ENCODE assay signal across 15 mouse cellular contexts in the genomic region with DNA sequence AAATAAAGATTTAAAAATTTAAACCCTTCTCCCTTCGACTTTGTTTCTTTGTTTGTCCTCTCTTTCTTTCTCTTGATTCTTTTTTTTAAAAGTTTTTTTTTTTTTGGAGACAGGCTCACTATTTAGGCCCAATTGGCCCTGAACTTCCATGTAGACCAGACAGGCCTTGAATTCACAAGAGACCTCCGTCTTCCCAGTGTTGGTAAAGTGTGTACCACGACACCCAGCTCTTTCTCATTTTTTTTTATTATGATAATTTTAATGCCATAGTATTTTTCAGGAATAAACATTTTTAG. TPM values are rescaled to one million over a fixed set of nuclear protein-coding genes. Genes with fewer than 3 reads are reported as not detected.
DNase-seq lines count a peak whose midpoint lies in the region; ATAC-seq and TF ChIP-seq lines count a peak whose summit lies in the region.
"Had no signal": no experiment of that assay in that cellular context is flagged by ENCODE, and none has a peak within 500 bp of the region (broad histone marks: within the 10 kb centered on the region; RNA-seq: fewer than 3 reads in every experiment).

No protein-coding gene starts in this region.

- no peak overlapping the region for H3K4me3 ChIP-seq in heart, embryonic 16.5 days (ENCODE audit: low read length)
- no peak overlapping the region for H3K4me3 ChIP-seq in liver, embryonic 11.5 days (ENCODE audit: low read depth, low read length)
- no peak overlapping the region for H3K4me3 ChIP-seq in liver, embryonic 12.5 days
- peak overlapping the region; percentile 50 to 65 (median 53) for H3K4me3 ChIP-seq in CH12.LX (replicated peaks in 1 of 3; ENCODE audit: low read depth in 2 of 3, low read length in 2 of 3, poor library complexity in 1 of 3)
- peak overlapping the region in 1 of 2 experiments; percentile 20; a peak in 1 of 4 replicates for H3K4me3 ChIP-seq in ES-E14 (ENCODE audit: insufficient read depth in 1 of 2, low read depth in 1 of 2, low read length in 2 of 2, poor library complexity in 1 of 2, severe bottlenecking in 1 of 2)
- H3K4me3 ChIP-seq: megakaryocyte, embryonic 14.5 days had no signal

- in situ Hi-C loops in CH12.LX (cut with MboI; ENCODE audit: low pct_ligation_motif_present, low pct_unique_long_range_greater_than_20kb, low sequenced_read_pairs) (no loop called here), ES-E14 (cut with MboI; ENCODE audit: low sequenced_read_pairs in 2 of 2, unreplicated experiment in 2 of 2) (no loop called here)

- TF ChIP-seq POLR2A in CH12.LX (IDR thresholded peaks at IDR 0.05; ENCODE audit: low read depth, low read length) = no peak

- ATAC-seq in heart, embryonic 16.5 days (replicated peaks; ENCODE audit: extremely low read depth, insufficient read depth, low FRiP score) = no peak
- no peak for ATAC-seq in liver, embryonic 11.5 days (replicated peaks; ENCODE audit: low FRiP score)
- ATAC-seq in liver, embryonic 12.5 days = no peak

- H3K79me2 ChIP-seq in CH12.LX (replicated peaks; ENCODE audit: control insufficient read depth, extremely low read depth, insufficient read depth, poor library complexity, severe bottlenecking) = no peaks in the 10 kb centered on the region

- H3K36me3 ChIP-seq in heart, embryonic 16.5 days (ENCODE audit: control insufficient read depth, insufficient read depth) = no peaks in the 10 kb centered on the region
- H3K36me3 ChIP-seq in liver, embryonic 11.5 days (ENCODE audit: control insufficient read depth, insufficient read depth, low read length) = no peaks in the 10 kb centered on the region
- H3K36me3 ChIP-seq in liver, embryonic 12.5 days = no peaks in the 10 kb centered on the region
- H3K36me3 ChIP-seq in CH12.LX (replicated peaks in 1 of 2; ENCODE audit: control insufficient read depth in 1 of 2, insufficient read depth in 1 of 2, low read length in 1 of 2) (no peaks in the 10 kb centered on the region), ES-E14 (ENCODE audit: control insufficient read depth, insufficient read depth, low read length, poor library complexity, severe bottlenecking) (no peaks in the 10 kb centered on the region)
- H3K36me3 ChIP-seq: limb, embryonic 15.5 days had no signal

- peaks cover 11% of the 10 kb centered on the region for H3K27me3 ChIP-seq in heart, embryonic 16.5 days (ENCODE audit: control insufficient read depth, insufficient read depth, low read length)
- peaks cover 25% of the 10 kb centered on the region for H3K27me3 ChIP-seq in liver, embryonic 11.5 days (replicated peaks; ENCODE audit: control insufficient read depth, insufficient read depth, low read length)
- peaks cover 40% of the 10 kb centered on the region for H3K27me3 ChIP-seq in liver, embryonic 12.5 days (replicated peaks)
- H3K27me3 ChIP-seq in CH12.LX (replicated peaks) = no peaks in the 10 kb centered on the region

- no peaks in the 10 kb centered on the region for H3K9me3 ChIP-seq in heart, embryonic 16.5 days (replicated peaks; ENCODE audit: control insufficient read depth, low read length)
- H3K9me3 ChIP-seq in liver, embryonic 11.5 days (ENCODE audit: control insufficient read depth, low read length) = no peaks in the 10 kb centered on the region
- H3K9me3 ChIP-seq in liver, embryonic 12.5 days (replicated peaks) = no peaks in the 10 kb centered on the region
- no peaks in the 10 kb centered on the region for H3K9me3 ChIP-seq in CH12.LX (replicated peaks; ENCODE audit: low read length)
- no peaks in the 10 kb centered on the region for H3K9me3 ChIP-seq in ES-E14 (ENCODE audit: control insufficient read depth, insufficient read depth, low read depth, low read length)
- H3K9me3 ChIP-seq: limb, embryonic 15.5 days had no signal

- H3K4me1 ChIP-seq in heart, embryonic 16.5 days (ENCODE audit: control insufficient read depth, insufficient read depth, low read length) = peaks cover 3% of the 10 kb centered on the region; the same call in 1 of the 2 replicates
- H3K4me1 ChIP-seq in liver, embryonic 11.5 days (replicated peaks; ENCODE audit: control insufficient read depth, insufficient read depth, low read length) = peaks cover 4% of the 10 kb centered on the region
- H3K4me1 ChIP-seq in liver, embryonic 12.5 days = peaks cover 16% of the 10 kb centered on the region
- H3K4me1 ChIP-seq in CH12.LX (ENCODE audit: control insufficient read depth in 1 of 2, insufficient read depth in 2 of 2) (peaks cover 18 to 61% of the 10 kb centered on the region in 2 experiments), ES-E14 (ENCODE audit: control insufficient read depth in 2 of 2, insufficient read depth in 2 of 2, low read length in 2 of 2, poor library complexity in 1 of 2) (peaks cover 0 to 1% of the 10 kb centered on the region in 2 experiments; a peak in 1 of 4 replicates)
- H3K4me1 ChIP-seq: megakaryocyte, embryonic 14.5 days had no signal

- no peak overlapping the region for H3K27ac ChIP-seq in heart, embryonic 16.5 days (ENCODE audit: low read length)
- no peak overlapping the region for H3K27ac ChIP-seq in liver, embryonic 11.5 days (ENCODE audit: low read depth, low read length)
- no peak overlapping the region for H3K27ac ChIP-seq in liver, embryonic 12.5 days
- H3K27ac ChIP-seq in CH12.LX (ENCODE audit: insufficient read depth, low read depth) = no peak overlapping the region
- H3K27ac ChIP-seq in ES-E14 (ENCODE audit: insufficient read depth, low read depth, low read length, poor library complexity, severe bottlenecking) = no peak overlapping the region
- H3K27ac ChIP-seq: limb, embryonic 15.5 days had no signal

- TF ChIP-seq CTCF in CH12.LX (conservative IDR thresholded peaks at IDR 0.05 in 1 of 2, IDR thresholded peaks at IDR 0.05 in 1 of 2; ENCODE audit: low read depth in 2 of 2, low read length in 2 of 2) = no peak

- WGBS in heart, embryonic 16.5 days = 72% methylated on average over 3 of the region's 3 CpGs
- WGBS in liver, embryonic 11.5 days = 49% methylated on average over 3 of the region's 3 CpGs
- WGBS in liver, embryonic 12.5 days (ENCODE audit: insufficient replicate concordance) = 53% methylated on average over 3 of the region's 3 CpGs

- peak; percentile 73 for TF ChIP-seq EP300 in CH12.LX (IDR thresholded peaks at IDR 0.05; ENCODE audit: low read length)

- TF ChIP-seq RAD21 in CH12.LX (IDR thresholded peaks at IDR 0.05; ENCODE audit: low read depth, low read length) = no peak

- no peak overlapping the region for H3K9ac ChIP-seq in heart, embryonic 16.5 days (ENCODE audit: low read length)
- no peak overlapping the region for H3K9ac ChIP-seq in liver, embryonic 11.5 days (ENCODE audit: low read depth, low read length)
- H3K9ac ChIP-seq in liver, embryonic 12.5 days = no peak overlapping the region
- H3K9ac ChIP-seq in CH12.LX (ENCODE audit: insufficient read depth, low read depth) (peak overlapping the region; percentile 90), ES-E14 (ENCODE audit: insufficient read depth, low read depth, low read length, poor library complexity, severe bottlenecking) (no peak overlapping the region)
- H3K9ac ChIP-seq: limb, embryonic 15.5 days had no signal

- dilution Hi-C loops in CH12.LX (cut with MboI; ENCODE audit: extremely low pct_ligation_motif_present, extremely low pct_unique_long_range_greater_than_20kb, low sequenced_read_pairs) = no loop called here

- peak overlapping the region; percentile 43 for H3K4me2 ChIP-seq in heart, embryonic 16.5 days (ENCODE audit: low read depth, low read length)
- H3K4me2 ChIP-seq in liver, embryonic 11.5 days = peak overlapping the region; percentile 55; the same call in 1 of the 2 replicates
- no peak overlapping the region for H3K4me2 ChIP-seq in liver, embryonic 12.5 days
- H3K4me2 ChIP-seq in CH12.LX (ENCODE audit: insufficient read depth, low read depth, poor library complexity, severe bottlenecking) = peak overlapping the region; percentile 62

- DNase-seq in heart, adult 8-10 months (ENCODE audit: low spot score) = no peak
- no peak for DNase-seq in liver, embryonic 11.5 days (ENCODE audit: low spot score)
- DNase-seq in CH12.LX (ENCODE audit: extremely low read depth) (peak; percentile 20), ES-E14 (ENCODE audit: low read depth, low spot score) (no peak)
- no peak for DNase-seq in cerebellum, postnatal 36 days
- DNase-seq: cerebellum, adult 18-20 months; kidney, postnatal 36 days; layer of hippocampus, postnatal 36 days had no signal

TF ChIP-seq in CH12.LX, 34 proteins besides CTCF, POLR2A, EP300 and RAD21 (continues in another document):
- 0 out of 2 replicates have a peak, but pooled peaks have one; percentile 21 for TF ChIP-seq JUND (conservative IDR thresholded peaks at IDR 0.05; ENCODE audit: low read depth, low read length)

TF ChIP-seq in ES-E14, 5 proteins besides CTCF, POLR2A, EP300 and RAD21 (continues in another document):
- TF ChIP-seq MAFK (IDR thresholded peaks at IDR 0.05; ENCODE audit: insufficient read depth, low read depth, low read length) (no peak), ZNF384 (IDR thresholded peaks at IDR 0.05; ENCODE audit: low read depth, low read length) (peak; percentile 70; the same call in 1 of the 2 replicates)

RNA-seq across cellular contexts. Expression of a gene that starts 4.8 kb away (rescaled TPM):
- polyA plus RNA-seq in heart, embryonic 16.5 days (2015; fragmentation: Nextera tagmentation; extraction: Ambion mirVana) = 0.79 and 1.1 TPM in 2 replicates
- not detected for total RNA-seq in heart, adult 8-10 months (2022)
- 1.9 and 2.0 TPM in 2 replicates for polyA plus RNA-seq in liver, embryonic 11.5 days (2014; fragmentation: Nextera tagmentation; extraction: Ambion mirVana)
- polyA plus RNA-seq in liver, embryonic 12.5 days (2016; fragmentation: Nextera tagmentation; extraction: Ambion mirVana) = 0.38 and 0.61 TPM in 2 replicates
- total RNA-seq in CH12.LX (2012; rRNA removed) (7.2 and 11.3 TPM in 2 replicates), CH12.LX (2014; rRNA removed) (5.3 and 6.4 TPM in 2 replicates), ES-E14 (2012; rRNA removed) (1.4 and 2.5 TPM in 2 replicates)
- polyA plus RNA-seq in CH12.LX (2012; ENCODE audit: insufficient read length, low read depth) = 5.2 and 7.2 TPM in 2 replicates
- total RNA-seq: granulocyte monocyte progenitor cell, adult 5-6 weeks; layer of hippocampus, postnatal 36 days had no signal
- polyA plus RNA-seq: cortical plate, adult 2 months had no signal

RNA-seq across cellular contexts. Expression of a gene that starts 14.1 kb away (rescaled TPM):
- 0.37 and 0.74 TPM in 2 replicates for polyA plus RNA-seq in heart, embryonic 16.5 days (2015; fragmentation: Nextera tagmentation; extraction: Ambion mirVana)
- not detected for total RNA-seq in heart, adult 8-10 months (2022)
- polyA plus RNA-seq in liver, embryonic 11.5 days (2014; fragmentation: Nextera tagmentation; extraction: Ambion mirVana) = 0.99 and 1.6 TPM in 2 replicates
- polyA plus RNA-seq in liver, embryonic 12.5 days (2016; fragmentation: Nextera tagmentation; extraction: Ambion mirVana) = 0.19 and 0.30 TPM in 2 replicates
- total RNA-seq in CH12.LX (2012; rRNA removed) (not detected in 2 replicates), CH12.LX (2014; rRNA removed) (not detected in 2 replicates), ES-E14 (2012; rRNA removed) (0.32 and 0.67 TPM in 2 replicates)
- not detected in 2 replicates for polyA plus RNA-seq in CH12.LX (2012; ENCODE audit: insufficient read length, low read depth)
- total RNA-seq: granulocyte monocyte progenitor cell, adult 5-6 weeks had no signal
- polyA plus RNA-seq: CD4-positive, CD25-positive, alpha-beta regulatory T cell, adult 4 months; limb, embryonic 15.5 days had no signal

RNA-seq across cellular contexts. Expression of a gene that starts 27.6 kb away (rescaled TPM):
- polyA plus RNA-seq in heart, embryonic 16.5 days (2015; fragmentation: Nextera tagmentation; extraction: Ambion mirVana) = 0.97 and 3.2 TPM in 2 replicates
- under 1 TPM in 3 of 4 experiments, not detected in 1; 0.12 to 0.30 (median 0.17) TPM for total RNA-seq in heart, adult 8-10 months (2022)
- polyA plus RNA-seq in liver, embryonic 11.5 days (2014; fragmentation: Nextera tagmentation; extraction: Ambion mirVana) = 3.5 and 4.6 TPM in 2 replicates
- 5.4 and 5.7 TPM in 2 replicates for polyA plus RNA-seq in liver, embryonic 12.5 days (2016; fragmentation: Nextera tagmentation; extraction: Ambion mirVana)
- total RNA-seq in CH12.LX (2012; rRNA removed) (32.0 and 43.8 TPM in 2 replicates), CH12.LX (2014; rRNA removed) (31.0 and 35.8 TPM in 2 replicates), ES-E14 (2012; rRNA removed) (0.11 and 0.40 TPM in 2 replicates)
- polyA plus RNA-seq in CH12.LX (2012; ENCODE audit: insufficient read length, low read depth) = 34.9 and 35.1 TPM in 2 replicates
- total RNA-seq: layer of hippocampus, postnatal 36 days had no signal
- polyA plus RNA-seq: cortical plate, adult 2 months had no signal

Comparison
In these comparisons a context has a peak if more than half of its experiments do, and no peak if none do; other contexts are left out.
1. H3K4me3 ChIP-seq: peak in CH12.LX (3 of 3); none in heart, embryonic 16.5 days (single experiment), liver, embryonic 11.5 days (single experiment) and liver, embryonic 12.5 days (single experiment).